Mouse (Mus musculus): ENCODE results near the gene Proca1.

Proca1 gene

GRCm38 (mm10) chr11:78166640-78167039 lies 26.6 kb upstream of the Proca1 start:
- no peak for DNase-seq

- no peak for DNase-seq
Measured at GRCm38 (mm10) chr11:78167257-78167959, 25.8 kb upstream of the Proca1 start.

- DNase-seq = no peak
Measured at GRCm38 (mm10) chr11:78168541-78169468, 24.4 kb upstream of the Proca1 start.

- DNase-seq = no peak
Measured at GRCm38 (mm10) chr11:78170306-78170705, 22.9 kb upstream of the Proca1 start.

- no peak for DNase-seq
Measured at GRCm38 (mm10) chr11:78171328-78171727, 21.9 kb upstream of the Proca1 start.

GRCm38 (mm10) chr11:78172034-78172747 lies 21.0 kb upstream of the Proca1 start:
- no peak for DNase-seq

GRCm38 (mm10) chr11:78172748-78173383 lies 20.3 kb upstream of the Proca1 start:
- peak; percentile 29 for DNase-seq

- no peak for DNase-seq
Measured at GRCm38 (mm10) chr11:78174506-78174905, 18.7 kb upstream of the Proca1 start.

- DNase-seq = peak; percentile 9
Measured at GRCm38 (mm10) chr11:78175771-78176401, 17.3 kb upstream of the Proca1 start.

GRCm38 (mm10) chr11:78176402-78176862 lies 16.8 kb upstream of the Proca1 start, which contains the start of the genes Nek8 and Tlcd1:
Nek8 (minus strand) TSS chr11:78176675.
Tlcd1 (plus strand) TSS chr11:78176711.
- peak; percentile 82 for DNase-seq

- DNase-seq = peak; percentile 30
Measured at GRCm38 (mm10) chr11:78176905-78177331, 16.3 kb upstream of the Proca1 start.

GRCm38 (mm10) chr11:78177437-78177836 lies 15.8 kb upstream of the Proca1 start:
- no peak for DNase-seq

- DNase-seq = peak; percentile 89
Measured at GRCm38 (mm10) chr11:78177903-78178858, 15.0 kb upstream of the Proca1 start.

- peak; percentile 72 for DNase-seq
Measured at GRCm38 (mm10) chr11:78178859-78179437, 14.2 kb upstream of the Proca1 start.

- DNase-seq = peak; percentile 8
Measured at GRCm38 (mm10) chr11:78179438-78179999, 13.7 kb upstream of the Proca1 start.

- DNase-seq = peak; percentile 23
Measured at GRCm38 (mm10) chr11:78180081-78180761, 13.0 kb upstream of the Proca1 start.

- DNase-seq = peak; percentile 15
Measured at GRCm38 (mm10) chr11:78181830-78182357, 11.3 kb upstream of the Proca1 start.

- DNase-seq = no peak
Measured at GRCm38 (mm10) chr11:78182450-78182849, 10.7 kb upstream of the Proca1 start.

All from cerebellum, adult 9-11 months (tissue).